Mouse (Mus musculus) right cerebral cortex, postnatal 36 days (tissue): Measurements from ENCODE around the gene Stbd1.

Experiments used
- DNase-seq, 2 experiments: peaks; one replicate each; pipeline ENCODE4 v3.0.0; 2022; ENCODE audit warnings: low spot score in 2 of 2, mixed read lengths in 1 of 2

Stbd1 gene

DNA sequence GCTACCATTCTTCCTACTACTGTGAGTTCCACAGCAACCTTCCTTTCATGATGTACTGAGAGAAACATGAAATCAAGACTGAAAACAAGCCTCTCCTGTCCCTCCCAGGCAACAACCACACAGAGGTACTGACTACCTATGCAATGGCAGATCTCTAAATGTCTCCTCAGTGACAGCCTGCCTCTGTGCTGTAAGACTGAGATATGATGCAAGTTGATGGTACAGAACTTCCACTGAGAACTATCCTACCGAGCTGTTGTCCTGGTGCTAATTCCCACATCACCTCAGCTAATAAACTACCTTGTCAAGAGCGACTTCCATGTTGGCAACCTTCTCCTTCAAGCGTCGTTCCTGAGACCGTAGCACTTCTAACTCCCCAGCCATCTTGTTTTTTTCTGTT lies 33.0 kb downstream of the Stbd1 start:
- DNase-seq, result no peak

DNA sequence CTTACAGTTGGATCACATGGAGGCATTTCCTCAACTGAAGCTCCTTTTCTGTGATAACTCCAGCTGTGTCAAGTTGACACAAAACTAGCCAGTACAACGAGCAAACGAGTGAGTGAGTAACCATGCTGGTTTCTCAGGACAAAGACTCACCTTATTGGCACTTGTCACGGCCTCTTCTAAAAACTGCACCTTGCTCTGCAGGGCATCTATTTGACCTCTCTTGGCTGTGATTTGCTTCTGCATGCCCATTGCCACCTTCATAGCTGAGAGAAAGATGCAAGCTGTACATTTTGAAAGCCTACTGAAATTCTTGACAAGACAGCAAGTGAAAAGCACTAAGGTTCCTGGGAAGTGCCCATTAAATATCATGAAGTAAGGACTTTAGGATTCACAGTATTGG lies 38.0 kb downstream of the Stbd1 start:
- DNase-seq, result no peak
